Mouse (Mus musculus) erythroblast, embryonic 14.5 days (primary cell): ENCODE measurements around the gene Epha2.

Experiments used
- GATA1 ChIP-seq: IDR thresholded peaks from 2 replicates; pipeline ENCODE4 v1.6.1; 2012; ENCODE audit warnings: low read length, inconsistent platforms, mixed read lengths
- TAL1 ChIP-seq: IDR thresholded peaks from 3 replicates; pipeline ENCODE4 v1.6.1; 2012; ENCODE audit warnings: low read length, inconsistent platforms, mixed read lengths

GRCm38 (mm10) chr4:141267250-141267649 lies 33.8 kb upstream of the Epha2 start:
- TF ChIP-seq TAL1 (no peak), GATA1 (no peak)
